Mouse (Mus musculus): Measurements from ENCODE around the gene Egflam.

The Egflam gene

GRCm38 (mm10) chr15:7290003-7290402 lies 108.2 kb downstream of the Egflam start:
- DNase-seq, result no peak

- DNase-seq, result no peak
These were observed 108.7 kb downstream of the Egflam start for GRCm38 (mm10) chr15:7289516-7289915.

GRCm38 (mm10) chr15:7288841-7289424 lies 109.3 kb downstream of the Egflam start:
- DNase-seq, result no peak

GRCm38 (mm10) chr15:7287911-7288310 lies 110.3 kb downstream of the Egflam start:
- no peak for DNase-seq

GRCm38 (mm10) chr15:7281579-7281978 lies 116.6 kb downstream of the Egflam start:
- DNase-seq, result no peak

GRCm38 (mm10) chr15:7263822-7264221 lies 134.4 kb downstream of the Egflam start:
- peak; percentile 73 for DNase-seq

- no peak for DNase-seq
These were observed 134.9 kb downstream of the Egflam start for GRCm38 (mm10) chr15:7263339-7263738.

- DNase-seq, result no peak
These were observed 136.8 kb downstream of the Egflam start for GRCm38 (mm10) chr15:7261371-7261770.

GRCm38 (mm10) chr15:7256577-7256976 lies 141.6 kb downstream of the Egflam start:
- no peak for DNase-seq

GRCm38 (mm10) chr15:7253326-7253725 lies 144.9 kb downstream of the Egflam start:
- no peak for DNase-seq

GRCm38 (mm10) chr15:7252106-7252636 lies 146.0 kb downstream of the Egflam start:
- no peak for DNase-seq

GRCm38 (mm10) chr15:7251042-7251441 lies 147.2 kb downstream of the Egflam start:
- DNase-seq, result no peak

GRCm38 (mm10) chr15:7249216-7249615 lies 149.0 kb downstream of the Egflam start:
- DNase-seq, result no peak

GRCm38 (mm10) chr15:7247321-7247720 lies 150.9 kb downstream of the Egflam start:
- DNase-seq, result no peak

GRCm38 (mm10) chr15:7242161-7242850 lies 155.9 kb downstream of the Egflam start:
- DNase-seq, result no peak

GRCm38 (mm10) chr15:7240950-7241349 lies 157.2 kb downstream of the Egflam start:
- no peak for DNase-seq

- no peak for DNase-seq
These were observed 158.3 kb downstream of the Egflam start for GRCm38 (mm10) chr15:7239904-7240303.

- no peak for DNase-seq
These were observed 164.7 kb downstream of the Egflam start for GRCm38 (mm10) chr15:7233393-7234090.

GRCm38 (mm10) chr15:7226225-7226624 lies 172.0 kb downstream of the Egflam start:
- DNase-seq, result peak; percentile 73

- DNase-seq, result no peak
These were observed 173.9 kb downstream of the Egflam start for GRCm38 (mm10) chr15:7224151-7224775.

- no peak for DNase-seq
These were observed 175.4 kb downstream of the Egflam start for GRCm38 (mm10) chr15:7222809-7223208.

GRCm38 (mm10) chr15:7217273-7217598 lies 181.0 kb downstream of the Egflam start:
- no peak for DNase-seq

- no peak for DNase-seq
These were observed 181.5 kb downstream of the Egflam start for GRCm38 (mm10) chr15:7216581-7217272.
